ENCODE assay signal across 19 mouse cellular contexts in genomic region chr17:74397173-74397572, GRCm38 (mm10). TPM values are rescaled to one million over a fixed set of nuclear protein-coding genes. Genes with fewer than 3 reads are reported as not detected.
A peak's percentile ranks its signal among the peaks of the same experiment; 100 is the strongest.
DNase-seq lines count a peak whose midpoint lies in the region; ATAC-seq and TF ChIP-seq lines count a peak whose summit lies in the region.
"Had no signal": no experiment of that assay in that cellular context is flagged by ENCODE, and none has a peak within 500 bp of the region (broad histone marks: within the 10 kb centered on the region; RNA-seq: fewer than 3 reads in every experiment).

No protein-coding gene starts in this region.

- H3K4me1 ChIP-seq in liver, embryonic 12.5 days, result peaks cover 17% of the 10 kb centered on the region
- H3K4me1 ChIP-seq in liver, postnatal 0 days (ENCODE audit: insufficient read depth), result peaks cover 15% of the 10 kb centered on the region
- H3K4me1 ChIP-seq in G1E (ENCODE audit: insufficient read depth, low read depth, low read length), result peaks cover 19% of the 10 kb centered on the region
- H3K4me1 ChIP-seq in intestine, postnatal 0 days (replicated peaks; ENCODE audit: control insufficient read depth, insufficient read depth, low read length), result no peaks in the 10 kb centered on the region
- H3K4me1 ChIP-seq in forebrain, embryonic 12.5 days, result peaks cover 10% of the 10 kb centered on the region

- no peak overlapping the region for H3K27ac ChIP-seq in liver, embryonic 12.5 days
- no peak overlapping the region for H3K27ac ChIP-seq in liver, postnatal 0 days (ENCODE audit: low read depth)
- H3K27ac ChIP-seq in intestine, postnatal 0 days (ENCODE audit: low read depth, low read length), result peak overlapping the region; percentile 93; the same call in 1 of the 2 replicates
- no peak overlapping the region for H3K27ac ChIP-seq in forebrain, embryonic 12.5 days
- H3K27ac ChIP-seq: embryonic facial prominence, embryonic 13.5 days; gastrocnemius, adult 2 months; heart, adult 2 months; hindbrain, postnatal 0 days; left cerebral cortex, adult 2 months had no signal

- no peak overlapping the region for H3K4me3 ChIP-seq in liver, embryonic 12.5 days
- H3K4me3 ChIP-seq in liver, postnatal 0 days (ENCODE audit: low read depth, low read length), result no peak overlapping the region
- no peak overlapping the region; the same call in 1 of the 2 replicates for H3K4me3 ChIP-seq in G1E (ENCODE audit: low read depth, low read length)
- no peak overlapping the region for H3K4me3 ChIP-seq in intestine, postnatal 0 days (ENCODE audit: low read depth, low read length)
- H3K4me3 ChIP-seq in forebrain, embryonic 12.5 days (replicated peaks), result no peak overlapping the region
- H3K4me3 ChIP-seq: heart, adult 2 months had no signal

- peaks cover 10% of the 10 kb centered on the region for H3K36me3 ChIP-seq in liver, embryonic 12.5 days
- H3K36me3 ChIP-seq in liver, postnatal 0 days (replicated peaks; ENCODE audit: insufficient read depth, low read length), result 0 out of 2 replicates have a peak, but pooled peaks cover 2% of the 10 kb centered on the region
- H3K36me3 ChIP-seq in G1E (replicated peaks), result peaks cover 22% of the 10 kb centered on the region
- H3K36me3 ChIP-seq in intestine, postnatal 0 days (ENCODE audit: control insufficient read depth, insufficient read depth), result peaks cover 4% of the 10 kb centered on the region; the same call in 1 of the 2 replicates
- H3K36me3 ChIP-seq in forebrain, embryonic 12.5 days (replicated peaks), result peaks cover 4% of the 10 kb centered on the region

- no peak for TF ChIP-seq EP300 in liver, postnatal 0 days (IDR thresholded peaks at IDR 0.05; ENCODE audit: low read depth)

- WGBS in liver, embryonic 12.5 days (ENCODE audit: insufficient replicate concordance), result 66% methylated on average over 2 of the region's 2 CpGs
- 64% methylated on average over 2 of the region's 2 CpGs for WGBS in liver, postnatal 0 days (ENCODE audit: insufficient replicate concordance)
- WGBS in intestine, postnatal 0 days, result 73% methylated on average over 2 of the region's 2 CpGs
- WGBS in forebrain, embryonic 12.5 days, result 84% methylated on average over 2 of the region's 2 CpGs

- H3K27me3 ChIP-seq in liver, embryonic 12.5 days (replicated peaks), result no peaks in the 10 kb centered on the region
- H3K27me3 ChIP-seq in liver, postnatal 0 days (ENCODE audit: insufficient read depth, low read length), result no peaks in the 10 kb centered on the region
- no peaks in the 10 kb centered on the region for H3K27me3 ChIP-seq in G1E (ENCODE audit: insufficient read depth, low read length)
- no peaks in the 10 kb centered on the region for H3K27me3 ChIP-seq in intestine, postnatal 0 days (replicated peaks; ENCODE audit: control insufficient read depth, insufficient read depth, low read length)
- no peaks in the 10 kb centered on the region for H3K27me3 ChIP-seq in forebrain, embryonic 12.5 days
- H3K27me3 ChIP-seq: embryonic facial prominence, embryonic 13.5 days had no signal

- no peak for DNase-seq in liver, postnatal 0 days
- peak; percentile 45 for DNase-seq in A20 (ENCODE audit: low read depth, low spot score)
- peak; percentile 42 for DNase-seq in G1E (ENCODE audit: low spot score)
- no peak for DNase-seq in embryo, embryonic 11 days
- no peak for DNase-seq in right cerebral cortex, postnatal 14 days
- DNase-seq: gastrocnemius, adult 2 months; heart, adult 2 months; heart, postnatal 4 days; kidney, adult 2 months; kidney, postnatal 25 days; left cerebral cortex, postnatal 4 days; thymus, adult 18-20 months; thymus, postnatal 4 days had no signal

- ATAC-seq in liver, embryonic 12.5 days, result no peak
- ATAC-seq in liver, postnatal 0 days, result no peak
- ATAC-seq in G1E (ENCODE audit: extremely low read depth, insufficient number of reproducible peaks, low FRiP score, poor library complexity, severe bottlenecking), result no peak
- ATAC-seq in intestine, postnatal 0 days, result no peak
- ATAC-seq in forebrain, embryonic 12.5 days (ENCODE audit: low FRiP score), result no peak
- ATAC-seq: hindbrain, postnatal 0 days had no signal

- no peaks in the 10 kb centered on the region for H3K9me3 ChIP-seq in liver, embryonic 12.5 days (replicated peaks)
- H3K9me3 ChIP-seq in liver, postnatal 0 days (ENCODE audit: low read length), result no peaks in the 10 kb centered on the region
- no peaks in the 10 kb centered on the region for H3K9me3 ChIP-seq in G1E (replicated peaks)
- H3K9me3 ChIP-seq in intestine, postnatal 0 days (ENCODE audit: control insufficient read depth), result no peaks in the 10 kb centered on the region
- H3K9me3 ChIP-seq in forebrain, embryonic 12.5 days, result no peaks in the 10 kb centered on the region
- H3K9me3 ChIP-seq: embryonic facial prominence, embryonic 13.5 days had no signal

- no peak overlapping the region for H3K9ac ChIP-seq in liver, embryonic 12.5 days
- H3K9ac ChIP-seq in liver, postnatal 0 days (replicated peaks), result no peak overlapping the region
- no peak overlapping the region for H3K9ac ChIP-seq in intestine, postnatal 0 days (ENCODE audit: low read depth, low read length)
- H3K9ac ChIP-seq in forebrain, embryonic 12.5 days, result no peak overlapping the region

- TF ChIP-seq CTCF in liver, postnatal 0 days (IDR thresholded peaks at IDR 0.05; ENCODE audit: low read depth), result no peak
- TF ChIP-seq CTCF in G1E (IDR thresholded peaks at IDR 0.05; ENCODE audit: low read depth, low read length), result no peak
- TF ChIP-seq CTCF in intestine, postnatal 0 days (IDR thresholded peaks at IDR 0.05; ENCODE audit: low read depth), result no peak

- peak overlapping the region; percentile 86 for H3K4me2 ChIP-seq in liver, embryonic 12.5 days
- no peak overlapping the region for H3K4me2 ChIP-seq in liver, postnatal 0 days (ENCODE audit: low read depth, low read length)
- no peak overlapping the region for H3K4me2 ChIP-seq in intestine, postnatal 0 days (replicated peaks; ENCODE audit: low read depth)
- H3K4me2 ChIP-seq in forebrain, embryonic 12.5 days, result no peak overlapping the region

RNA-seq across cellular contexts. Expression of gene Slc30a6, which starts 1.8 kb away (rescaled TPM):
- 22.0 and 22.4 TPM in 2 replicates for polyA plus RNA-seq in liver, embryonic 12.5 days (2016; fragmentation: Nextera tagmentation; extraction: Ambion mirVana)
- 16.5 and 16.9 TPM in 2 replicates for polyA plus RNA-seq in liver, postnatal 0 days (2015; fragmentation: Nextera tagmentation; extraction: Ambion mirVana)
- total RNA-seq in G1E (2014; fragmentation: Nextera tagmentation), result 48.2 and 50.7 TPM in 2 replicates
- 15.4 and 17.0 TPM in 2 replicates for total RNA-seq in G1E (2017)
- polyA plus RNA-seq in G1E (2012), result 0.99 and 1.2 TPM in 2 replicates
- 45.7 and 47.6 TPM in 2 replicates for polyA plus RNA-seq in intestine, postnatal 0 days (2015; fragmentation: Nextera tagmentation; extraction: Ambion mirVana)
- polyA plus RNA-seq in forebrain, embryonic 12.5 days (2016; fragmentation: Nextera tagmentation; extraction: Ambion mirVana), result 23.9 and 28.4 TPM in 2 replicates

RNA-seq across cellular contexts. Expression of gene Spast, which starts 58.4 kb away (rescaled TPM):
- polyA plus RNA-seq in liver, embryonic 12.5 days (2016; fragmentation: Nextera tagmentation; extraction: Ambion mirVana), result 10.6 and 10.7 TPM in 2 replicates
- polyA plus RNA-seq in liver, postnatal 0 days (2015; fragmentation: Nextera tagmentation; extraction: Ambion mirVana), result 5.8 and 5.9 TPM in 2 replicates
- total RNA-seq in G1E (2014; fragmentation: Nextera tagmentation) (31.2 and 31.6 TPM in 2 replicates), G1E (2017) (33.9 and 41.2 TPM in 2 replicates)
- polyA plus RNA-seq in G1E (2012), result 7.9 and 10.4 TPM in 2 replicates
- 10.5 and 12.1 TPM in 2 replicates for polyA plus RNA-seq in intestine, postnatal 0 days (2015; fragmentation: Nextera tagmentation; extraction: Ambion mirVana)
- polyA plus RNA-seq in forebrain, embryonic 12.5 days (2016; fragmentation: Nextera tagmentation; extraction: Ambion mirVana), result 28.5 and 39.7 TPM in 2 replicates

Comparison
In these comparisons a context has a peak if more than half of its experiments do, and no peak if none do; other contexts are left out.
1. DNase-seq: peak in A20 (single experiment) and G1E (single experiment); none in liver, postnatal 0 days (single experiment), embryo, embryonic 11 days (single experiment) and right cerebral cortex, postnatal 14 days (single experiment).